Mouse (Mus musculus): ENCODE measurements around the gene Pbld1.

DNA sequence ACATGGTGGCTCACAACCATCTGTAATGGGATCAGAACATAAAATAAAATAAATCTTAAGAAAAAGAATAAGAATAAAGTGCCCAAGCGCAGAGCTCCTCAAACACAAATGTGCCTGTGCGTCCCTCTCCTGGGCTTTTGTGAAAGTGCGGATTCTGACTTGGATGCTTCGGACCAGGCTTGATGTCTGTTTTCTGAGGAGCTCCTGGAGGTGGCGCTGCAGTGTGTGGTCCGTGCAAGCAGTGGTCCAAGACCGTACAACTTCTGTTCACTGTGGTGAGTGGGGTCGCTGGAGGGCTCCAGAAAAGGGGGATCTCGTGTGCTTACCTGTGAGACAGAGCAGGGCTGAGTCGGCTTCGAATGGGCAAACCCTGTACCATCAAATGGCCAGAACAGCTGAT is 65.4 kb downstream of the Pbld1 start:
- no peak for TF ChIP-seq EP300 (IDR thresholded peaks at IDR 0.05; ENCODE audit: low read depth)
- peak; percentile 14; the same call in 1 of the 2 replicates for TF ChIP-seq CTCF (IDR thresholded peaks at IDR 0.05; ENCODE audit: low read depth)

Measured in heart, postnatal 0 days (tissue).